Mouse (Mus musculus) gastrocnemius, postnatal 36 days (tissue): ENCODE results near the gene Zdhhc6. TPM values are rescaled to one million over a fixed set of nuclear protein-coding genes. Genes with fewer than 3 reads are reported as not detected.

Experiments used
- DNase-seq, 2 experiments: peaks; one replicate each; pipeline ENCODE4 v3.0.0; 2022
- intact Hi-C: fragments of 180-260 bp; cut with DNase I; formaldehyde crosslinking; loops from one replicate; pipeline ENCODE4 v1.15.1; 2025
- total RNA-seq, 2 experiments: library from RNA; stranded (reverse); gene quantifications; 2 replicates each; pipeline ENCODE4 v1.2.3; 2021

The Zdhhc6 gene
- total RNA-seq, 2 experiments from 2014 or later = 17.2 to 17.3 TPM

DNA sequence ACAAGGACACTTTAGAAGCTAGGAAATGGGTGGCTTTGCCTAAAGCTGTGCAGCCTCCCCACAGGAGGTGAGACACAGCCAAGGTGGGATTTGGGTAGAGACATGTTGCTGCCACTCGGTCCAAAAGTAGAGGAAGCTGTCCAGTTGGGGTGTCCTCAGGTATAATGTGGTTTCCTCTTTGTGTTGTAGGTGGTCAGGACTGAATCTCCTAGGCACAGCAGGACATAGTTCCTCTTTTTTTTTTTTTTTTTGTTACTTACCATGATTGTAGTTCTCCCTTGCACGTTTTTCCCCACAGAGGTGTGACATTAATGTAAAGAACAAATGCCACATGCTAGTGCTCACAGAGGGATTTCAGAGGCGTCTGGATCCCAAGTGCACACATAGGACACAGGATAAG, 50.6 kb downstream of the Zdhhc6 start:
- intact Hi-C loops = no loop called here
- no peak for DNase-seq

DNA sequence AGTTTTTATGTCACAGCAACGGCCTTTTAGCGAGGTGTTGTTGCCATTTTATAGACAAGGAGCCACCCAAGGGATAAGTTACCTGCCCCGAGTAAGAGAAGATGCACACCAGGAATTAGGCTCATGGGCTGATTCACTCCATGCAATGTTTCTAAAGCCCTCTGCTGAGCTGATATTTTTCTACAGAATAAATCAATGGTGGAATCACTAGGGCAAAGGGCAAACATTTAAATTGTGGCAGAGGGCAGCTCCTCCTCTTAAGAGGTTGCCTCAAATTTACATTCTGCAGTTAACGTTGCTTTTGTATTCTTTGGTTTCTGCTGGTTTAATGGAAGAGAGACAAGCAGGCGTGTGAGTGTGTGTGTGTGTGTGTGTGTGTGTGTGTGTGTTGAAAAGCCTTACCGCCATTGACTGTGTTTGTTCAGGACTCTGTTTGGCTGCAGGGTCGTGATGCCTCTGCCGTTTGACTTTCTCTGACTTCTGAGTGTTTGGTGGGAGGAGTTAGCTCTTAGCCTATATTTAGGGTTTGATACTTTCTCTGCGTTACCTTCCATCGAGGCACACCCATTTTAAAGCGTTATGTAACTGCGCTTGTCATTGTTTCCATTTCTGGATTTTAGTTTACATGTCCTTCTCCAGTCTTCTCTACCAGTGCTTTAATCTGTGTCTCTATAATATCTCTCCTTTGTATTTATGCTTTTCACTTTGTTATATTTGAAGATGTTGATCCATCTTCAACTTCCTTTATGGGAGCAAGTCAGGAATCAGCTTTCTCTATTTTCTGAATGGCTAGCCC, 55.2 kb downstream of the Zdhhc6 start:
- intact Hi-C loops = no loop called here
- DNase-seq = no peak

- intact Hi-C loops = no loop called here
Measured at GRCm38 (mm10) chr19:55258514-55258913, 57.3 kb downstream of the Zdhhc6 start.

DNA sequence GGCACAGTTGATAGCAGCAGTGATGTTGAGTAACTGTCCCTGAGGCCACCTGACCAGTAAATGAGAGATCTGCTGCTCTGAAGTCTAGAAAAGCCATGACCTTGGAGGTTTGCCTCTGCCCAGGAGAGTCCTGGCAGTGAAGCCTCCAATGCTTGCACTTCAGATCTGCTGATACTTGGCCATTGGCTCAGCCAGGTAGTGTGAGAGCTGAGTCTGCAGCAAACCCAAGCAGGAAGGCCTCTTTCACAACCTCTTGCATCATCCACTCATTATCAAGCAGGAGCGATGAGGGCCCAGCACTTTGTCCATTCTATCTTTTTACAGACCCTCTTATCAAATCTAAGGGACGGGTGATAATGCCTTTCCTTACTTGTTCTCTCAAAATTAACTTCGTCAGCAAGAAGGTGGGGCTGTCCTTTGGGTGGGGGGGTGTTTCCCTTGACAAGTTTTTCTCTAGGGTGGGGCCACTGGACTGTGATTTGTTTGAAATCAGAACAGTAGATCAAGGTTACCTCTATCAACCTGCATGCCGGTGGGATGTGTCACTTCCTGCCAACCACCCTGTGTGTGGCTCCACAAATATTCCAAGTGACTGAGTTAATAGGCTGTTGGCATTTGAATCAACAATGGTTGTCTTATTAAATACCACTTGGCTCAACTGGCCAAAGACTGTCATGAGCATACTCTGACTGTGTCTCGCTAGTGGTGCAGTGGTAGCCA, 58.0 kb downstream of the Zdhhc6 start:
- DNase-seq = no peak

More at GRCm38 (mm10) chr19:55258514-55258913, 57.3 kb downstream of the Zdhhc6 start:
- DNase-seq = no peak

GRCm38 (mm10) chr19:55256156-55256555, 59.7 kb downstream of the Zdhhc6 start:
- intact Hi-C loops = no loop called here
- DNase-seq = no peak

More for the DNA sequence above, 58.0 kb downstream of the Zdhhc6 start:
- intact Hi-C loops = no loop called here

DNA sequence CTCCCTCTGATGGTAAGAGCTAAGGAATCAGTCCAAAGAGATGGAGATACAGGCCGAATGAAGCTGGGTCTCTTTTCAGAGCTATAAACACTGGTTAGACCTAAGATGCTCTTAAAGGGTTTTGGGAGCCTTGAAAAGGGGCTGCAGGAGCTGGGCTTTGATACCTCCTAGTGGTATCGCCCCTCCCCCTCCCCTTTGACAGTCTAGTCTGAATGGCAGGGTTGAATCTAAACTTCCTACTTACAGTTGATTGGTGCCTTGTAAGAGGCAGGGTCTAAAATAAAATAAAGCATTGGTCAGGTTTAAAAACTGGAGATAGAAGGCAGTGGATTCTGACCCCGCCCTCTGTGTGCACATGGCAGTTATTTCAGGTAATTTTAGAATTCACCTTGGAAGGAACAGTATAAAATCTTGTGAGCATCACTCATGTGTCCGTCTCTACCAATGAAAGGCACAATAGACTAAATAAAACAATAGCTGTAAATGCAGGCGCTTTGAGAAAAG, 61.3 kb downstream of the Zdhhc6 start:
- no peak for DNase-seq
- intact Hi-C loops = no loop called here

- intact Hi-C loops = no loop called here
- DNase-seq = peak; percentile 26 to 61
Measured at GRCm38 (mm10) chr19:55253570-55254441, 62.0 kb downstream of the Zdhhc6 start.

DNA sequence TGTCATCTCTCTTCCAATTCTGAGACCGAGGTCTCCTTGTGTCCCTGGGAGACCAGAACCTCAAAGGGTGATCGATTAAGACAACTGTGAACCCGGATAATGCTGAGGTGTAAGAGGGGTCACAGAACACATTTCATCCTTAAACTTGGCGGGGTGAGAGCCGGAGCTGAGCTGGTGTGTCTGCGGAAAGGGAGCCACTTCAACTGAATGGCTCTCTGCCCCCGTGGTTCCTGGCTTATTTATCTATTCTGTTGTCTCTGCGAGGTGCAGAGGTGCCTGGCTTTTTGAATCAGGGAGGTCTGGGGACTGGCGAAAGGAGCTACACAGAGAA, 62.6 kb downstream of the Zdhhc6 start:
- DNase-seq = no peak
- intact Hi-C loops = no loop called here

GRCm38 (mm10) chr19:55251383-55252124, 64.3 kb downstream of the Zdhhc6 start, which contains the start of gene Acsl5:
TSS of gene Acsl5 (plus strand) at chr19:55251938.
- DNase-seq = no peak
- intact Hi-C loops = no loop called here

GRCm38 (mm10) chr19:55250451-55250850, 65.4 kb downstream of the Zdhhc6 start:
- DNase-seq = no peak
- intact Hi-C loops = no loop called here

GRCm38 (mm10) chr19:55247991-55248520, 67.8 kb downstream of the Zdhhc6 start:
- intact Hi-C loops = no loop called here
- no peak for DNase-seq

DNA sequence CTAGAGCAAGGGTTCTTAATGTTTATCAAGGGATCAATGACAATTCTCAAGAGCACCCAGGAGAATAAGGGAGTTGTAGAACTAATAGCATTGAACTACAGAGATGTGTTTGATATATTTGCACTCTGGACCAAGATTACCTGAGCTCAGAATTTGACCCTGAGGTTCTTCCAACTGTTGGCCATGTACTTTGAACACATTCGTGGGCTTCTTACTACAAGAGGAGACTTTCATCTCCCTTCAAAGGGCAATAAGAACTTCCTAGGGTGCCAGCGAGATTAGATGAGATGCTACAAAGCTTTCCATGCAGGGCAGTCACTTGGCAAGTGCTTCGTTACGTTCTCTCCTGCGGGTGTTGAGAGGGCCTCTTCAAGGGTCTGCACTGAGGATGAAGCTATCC, 68.3 kb downstream of the Zdhhc6 start:
- DNase-seq = no peak
- intact Hi-C loops = no loop called here

GRCm38 (mm10) chr19:55244791-55245231, 71.0 kb downstream of the Zdhhc6 start:
- intact Hi-C loops = no loop called here
- peak; percentile 26 to 36 for DNase-seq

- no peak for DNase-seq
- intact Hi-C loops = no loop called here
Measured at GRCm38 (mm10) chr19:55241186-55241645, 74.6 kb downstream of the Zdhhc6 start, which contains the start of gene Gucy2g. TSS of gene Gucy2g (minus strand) at chr19:55241236.

DNA sequence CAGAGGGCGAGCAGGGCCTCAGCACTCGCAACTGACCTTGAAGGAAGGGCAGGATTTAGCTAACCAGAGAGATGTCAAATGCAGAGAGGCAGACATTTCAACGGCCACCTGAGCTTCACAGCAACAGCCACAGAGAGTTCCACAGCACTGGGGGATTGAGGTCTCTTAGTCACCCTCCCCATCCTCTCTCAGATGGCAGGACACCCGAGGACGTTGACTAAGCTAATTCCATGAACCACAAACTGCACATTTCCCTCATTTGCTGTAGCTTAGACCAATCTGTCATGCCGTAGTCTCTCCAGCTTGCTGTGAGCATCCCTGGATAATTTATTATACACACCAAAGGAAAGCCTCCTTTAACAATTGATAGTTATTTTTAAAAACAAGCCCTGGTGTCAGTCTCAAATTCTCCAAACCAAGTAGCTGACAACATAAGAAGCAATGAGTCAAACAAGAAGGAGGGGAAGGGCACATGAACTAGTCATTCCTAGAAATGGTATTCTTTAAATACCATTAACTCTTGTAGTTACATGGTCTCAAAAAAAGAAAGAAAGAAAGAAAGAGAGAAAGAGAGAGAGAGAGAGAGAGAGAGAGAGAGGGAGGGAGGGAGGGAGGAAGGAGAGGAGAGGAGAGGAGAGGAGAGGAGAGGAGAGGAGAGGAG, 75.9 kb downstream of the Zdhhc6 start:
- intact Hi-C loops = no loop called here
- no peak for DNase-seq

GRCm38 (mm10) chr19:55236564-55236963, 79.3 kb downstream of the Zdhhc6 start:
- DNase-seq = no peak
- intact Hi-C loops = no loop called here

GRCm38 (mm10) chr19:55236026-55236425, 79.8 kb downstream of the Zdhhc6 start:
- intact Hi-C loops = no loop called here

DNA sequence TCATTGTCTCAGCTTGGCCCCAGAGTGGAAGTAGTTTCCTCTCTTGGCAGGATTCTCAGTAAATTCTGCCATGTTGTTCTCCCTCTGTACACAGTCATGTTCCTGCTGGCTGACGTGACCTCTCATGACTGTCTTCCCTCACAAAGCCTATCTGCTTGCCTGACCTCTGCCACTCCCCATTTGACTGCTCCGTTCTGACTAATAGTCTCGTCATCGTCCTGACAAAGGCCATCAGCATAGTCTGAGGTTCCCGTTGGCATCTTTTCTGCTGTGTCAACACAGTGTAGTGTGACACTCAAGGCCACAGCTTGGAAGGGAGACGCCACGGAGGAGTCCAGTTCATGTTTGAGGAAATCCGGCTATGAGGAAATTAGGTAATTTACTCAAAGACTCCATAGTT, 83.7 kb downstream of the Zdhhc6 start:
- DNase-seq = no peak
- intact Hi-C loops = no loop called here

More at GRCm38 (mm10) chr19:55236026-55236425, 79.8 kb downstream of the Zdhhc6 start:
- DNase-seq = no peak

GRCm38 (mm10) chr19:55231081-55231480, 84.8 kb downstream of the Zdhhc6 start:
- intact Hi-C loops = no loop called here
- no peak for DNase-seq
